Mouse (Mus musculus) midbrain, embryonic 13.5 days (tissue): ENCODE data around the gene Zfp790. TPM values are rescaled to one million over a fixed set of nuclear protein-coding genes. Genes with fewer than 3 reads are reported as not detected.

Source experiments
- ATAC-seq: fragments of 200-750 bp; cut with Nextera tagmentation; 2 replicates; pipeline ENCODE4 v1.8.0; 2017; ENCODE audit warnings: mild to moderate bottlenecking, moderate TSS enrichment, moderate library complexity
- H3K27ac ChIP-seq: fragments of 300-500 bp; sonication (generic); 2 replicates; pipeline ENCODE4 v1.5.1; 2015; ENCODE audit warnings: inconsistent platforms, mild to moderate bottlenecking, moderate library complexity
- H3K27me3 ChIP-seq: fragments of 300-500 bp; sonication (generic); 2 replicates; pipeline ENCODE4 v1.6.1; 2015; ENCODE audit warnings: mild to moderate bottlenecking, inconsistent platforms
- H3K36me3 ChIP-seq: fragments of 300-500 bp; sonication (generic); 2 replicates; pipeline ENCODE4 v1.6.1; 2015; ENCODE audit warnings: mild to moderate bottlenecking, inconsistent platforms
- H3K4me1 ChIP-seq: fragments of 300-500 bp; sonication (generic); replicated peaks from 2 replicates; pipeline ENCODE4 v1.6.1; 2015; ENCODE audit warnings: inconsistent platforms
- H3K4me2 ChIP-seq: fragments of 300-500 bp; sonication (generic); replicated peaks from 2 replicates; pipeline ENCODE4 v1.6.1; 2015; ENCODE audit warnings: moderate library complexity, mild to moderate bottlenecking, inconsistent platforms
- H3K4me3 ChIP-seq: fragments of 300-500 bp; sonication (generic); replicated peaks from 2 replicates; pipeline ENCODE4 v1.5.1; 2015; ENCODE audit warnings: mild to moderate bottlenecking, inconsistent platforms
- H3K9ac ChIP-seq: fragments of 300-500 bp; sonication (generic); replicated peaks from 2 replicates; pipeline ENCODE4 v1.6.1; 2015; ENCODE audit warnings: mild to moderate bottlenecking, inconsistent platforms
- H3K9me3 ChIP-seq: fragments of 300-500 bp; sonication (generic); 2 replicates; pipeline ENCODE4 v1.6.1; 2016; ENCODE audit warnings: mild to moderate bottlenecking, inconsistent platforms
- WGBS: fragments of 180-500 bp; shearing (Covaris S2); methylation state at CpG from one replicate; pipeline ENCODE4 v1.1.7; 2015; 5-methylcytosine and 5-hydroxymethylcytosine counted together
- polyA plus RNA-seq: library from polyadenylated mRNA; unstranded; fragments of >200 nt; fragmentation: Nextera tagmentation; extraction: Ambion mirVana; gene quantifications from 2 replicates; pipeline ENCODE4 v1.2.1, GENCODE M21; 2015

The Zfp790 gene
- polyA plus RNA-seq: 29.7 and 29.9 TPM in 2 replicates

GRCm38 (mm10) chr7:29815910-29816429 is at the start of gene Zfp790:
Zfp790 (plus strand) TSS chr7:29816114.
- Histone ChIP-seq H3K4me2 (peak within 1 kb of the TSS; percentile 80), H3K36me3 (peaks cover 5% of the 10 kb centered on the region; the same call in 1 of the 2 replicates), H3K9ac (peak within 1 kb of the TSS; percentile 75), H3K27me3 (no peaks in the 10 kb centered on the region), H3K9me3 (0 out of 2 replicates have a peak, but pooled peaks cover under 1% of the 10 kb centered on the region), H3K4me1 (peaks cover 50% of the 10 kb centered on the region), H3K27ac (peak within 1 kb of the TSS; percentile 85), H3K4me3 (peak within 1 kb of the TSS; percentile 66)
- WGBS: under 1% methylated on average over 26 of the region's 26 CpGs
- peak; percentile 96 for ATAC-seq

GRCm38 (mm10) chr7:29767058-29767686 is 48.7 kb upstream of the Zfp790 start:
- H3K36me3 ChIP-seq: peaks cover 5% of the 10 kb centered on the region
- peaks cover 22% of the 10 kb centered on the region for H3K4me1 ChIP-seq
- peak overlapping the region; percentile 77 for H3K27ac ChIP-seq
- H3K4me3 ChIP-seq: peak overlapping the region; percentile 79
- no peaks in the 10 kb centered on the region for H3K27me3 ChIP-seq
- peak overlapping the region; percentile 25 for H3K9ac ChIP-seq
- no peaks in the 10 kb centered on the region for H3K9me3 ChIP-seq
- H3K4me2 ChIP-seq: peak overlapping the region; percentile 73
- under 1% methylated on average over 15 of the region's 15 CpGs for WGBS
- peak; percentile 49 for ATAC-seq

GRCm38 (mm10) chr7:29768090-29768900 is 47.6 kb upstream of the Zfp790 start, which contains the start of gene Zfp84:
Zfp84 (plus strand) TSS chr7:29768552.
- Histone ChIP-seq H3K36me3 (peaks cover 12% of the 10 kb centered on the region), H3K4me1 (peaks cover 22% of the 10 kb centered on the region), H3K9me3 (no peaks in the 10 kb centered on the region), H3K27ac (peak within 1 kb of the TSS; percentile 77), H3K4me3 (peak within 1 kb of the TSS; percentile 79), H3K4me2 (peak within 1 kb of the TSS; percentile 73), H3K9ac (peak within 1 kb of the TSS; percentile 74), H3K27me3 (no peaks in the 10 kb centered on the region)
- under 1% methylated on average over 32 of the region's 32 CpGs for WGBS
- ATAC-seq: peak; percentile 96

GRCm38 (mm10) chr7:29768980-29769379 is 46.9 kb upstream of the Zfp790 start:
- ATAC-seq: no peak
- H3K36me3 ChIP-seq: peaks cover 19% of the 10 kb centered on the region
- no peaks in the 10 kb centered on the region for H3K27me3 ChIP-seq
- H3K4me2 ChIP-seq: peak overlapping the region; percentile 73
- H3K4me1 ChIP-seq: peaks cover 22% of the 10 kb centered on the region
- 12% methylated on average over 10 of the region's 10 CpGs for WGBS
- peak overlapping the region; percentile 74 for H3K9ac ChIP-seq
- H3K4me3 ChIP-seq: peak overlapping the region; percentile 79
- H3K9me3 ChIP-seq: no peaks in the 10 kb centered on the region
- H3K27ac ChIP-seq: no peak overlapping the region

- H3K4me2 ChIP-seq: no peak overlapping the region
- no peak for ATAC-seq
- peaks cover 62% of the 10 kb centered on the region for H3K36me3 ChIP-seq
- no peak overlapping the region for H3K4me3 ChIP-seq
- WGBS: 92% methylated on average over 7 of the region's 7 CpGs
- H3K9me3 ChIP-seq: no peaks in the 10 kb centered on the region
- peaks cover 13% of the 10 kb centered on the region for H3K4me1 ChIP-seq
- H3K27ac ChIP-seq: no peak overlapping the region
- H3K9ac ChIP-seq: no peak overlapping the region
- no peaks in the 10 kb centered on the region for H3K27me3 ChIP-seq
These were observed 42.4 kb upstream of the Zfp790 start for GRCm38 (mm10) chr7:29773503-29773902.

- Histone ChIP-seq H3K27ac (no peak overlapping the region), H3K9ac (no peak overlapping the region), H3K4me3 (no peak overlapping the region), H3K27me3 (no peaks in the 10 kb centered on the region), H3K4me1 (peaks cover 7% of the 10 kb centered on the region), H3K4me2 (no peak overlapping the region), H3K9me3 (no peaks in the 10 kb centered on the region), H3K36me3 (peaks cover 70% of the 10 kb centered on the region)
- no peak for ATAC-seq
- WGBS: 91% methylated on average over 3 of the region's 3 CpGs
These were observed 41.5 kb upstream of the Zfp790 start for GRCm38 (mm10) chr7:29774371-29774770.

GRCm38 (mm10) chr7:29776568-29776967 is 39.3 kb upstream of the Zfp790 start:
- ATAC-seq: no peak
- peaks cover 74% of the 10 kb centered on the region for H3K36me3 ChIP-seq
- no peak overlapping the region for H3K9ac ChIP-seq
- H3K9me3 ChIP-seq: no peaks in the 10 kb centered on the region
- H3K27me3 ChIP-seq: no peaks in the 10 kb centered on the region
- H3K4me1 ChIP-seq: no peaks in the 10 kb centered on the region
- no peak overlapping the region for H3K27ac ChIP-seq
- H3K4me2 ChIP-seq: no peak overlapping the region
- WGBS: 97% methylated on average over 19 of the region's 19 CpGs
- no peak overlapping the region for H3K4me3 ChIP-seq

GRCm38 (mm10) chr7:29777372-29777771 is 38.5 kb upstream of the Zfp790 start:
- no peak overlapping the region for H3K9ac ChIP-seq
- H3K27ac ChIP-seq: no peak overlapping the region
- no peaks in the 10 kb centered on the region for H3K9me3 ChIP-seq
- no peak overlapping the region for H3K4me3 ChIP-seq
- ATAC-seq: no peak
- H3K4me1 ChIP-seq: no peaks in the 10 kb centered on the region
- peaks cover 68% of the 10 kb centered on the region for H3K36me3 ChIP-seq
- H3K4me2 ChIP-seq: no peak overlapping the region
- WGBS: 96% methylated on average over 10 of the region's 10 CpGs
- no peaks in the 10 kb centered on the region for H3K27me3 ChIP-seq

GRCm38 (mm10) chr7:29783871-29784551 is 31.9 kb upstream of the Zfp790 start, which contains the start of gene Zfp30:
Zfp30 (plus strand) TSS chr7:29783998.
- Histone ChIP-seq H3K27me3 (no peaks in the 10 kb centered on the region), H3K4me3 (peak within 1 kb of the TSS; percentile 74), H3K9me3 (no peaks in the 10 kb centered on the region), H3K27ac (peak within 1 kb of the TSS; percentile 93), H3K36me3 (peaks cover 24% of the 10 kb centered on the region), H3K9ac (peak within 1 kb of the TSS; percentile 84), H3K4me1 (peaks cover 28% of the 10 kb centered on the region), H3K4me2 (peak within 1 kb of the TSS; percentile 75)
- WGBS: under 1% methylated on average over 45 of the region's 45 CpGs
- peak; percentile 98 for ATAC-seq

- Histone ChIP-seq H3K27me3 (no peaks in the 10 kb centered on the region), H3K27ac (no peak overlapping the region), H3K36me3 (peaks cover 27% of the 10 kb centered on the region), H3K4me1 (peaks cover 28% of the 10 kb centered on the region), H3K9ac (peak overlapping the region; percentile 84), H3K4me2 (peak overlapping the region; percentile 75), H3K4me3 (peak overlapping the region; percentile 74), H3K9me3 (no peaks in the 10 kb centered on the region)
- no peak for ATAC-seq
- 54% methylated on average over 8 of the region's 8 CpGs for WGBS
These were observed 30.9 kb upstream of the Zfp790 start for GRCm38 (mm10) chr7:29785023-29785422.

- ATAC-seq: no peak
- Histone ChIP-seq H3K36me3 (peaks cover 36% of the 10 kb centered on the region), H3K27me3 (no peaks in the 10 kb centered on the region), H3K4me2 (peak overlapping the region; percentile 75), H3K9me3 (no peaks in the 10 kb centered on the region), H3K4me3 (peak overlapping the region; percentile 74), H3K4me1 (peaks cover 28% of the 10 kb centered on the region), H3K27ac (no peak overlapping the region), H3K9ac (peak overlapping the region; percentile 84)
- WGBS: 79% methylated on average over 5 of the region's 5 CpGs
These were observed 30.0 kb upstream of the Zfp790 start for GRCm38 (mm10) chr7:29785888-29786287.
